19 mouse cellular contexts compared by ENCODE assay signal in the genomic region with DNA sequence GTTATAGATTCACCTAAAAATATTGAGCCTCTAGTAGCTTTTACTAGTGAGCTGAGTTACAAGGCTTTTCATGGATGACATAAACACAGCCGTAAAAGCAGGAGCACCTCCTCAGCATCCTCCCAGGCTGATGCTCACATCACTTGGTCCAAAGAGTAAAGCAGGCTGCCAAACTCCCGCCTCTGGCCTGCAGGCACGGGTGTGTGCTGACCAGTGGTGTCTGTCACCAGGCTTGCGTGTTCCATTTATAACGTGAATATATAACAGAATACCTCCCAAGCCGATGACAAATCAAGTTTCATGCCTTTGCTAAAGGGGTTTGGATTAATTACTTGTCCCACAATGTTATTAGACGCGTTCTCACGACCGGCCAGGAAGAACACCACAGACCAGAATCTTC.
DNase-seq lines count a peak whose midpoint lies in the region; ATAC-seq and TF ChIP-seq lines count a peak whose summit lies in the region.
"Had no signal": no experiment of that assay in that cellular context is flagged by ENCODE, and none has a peak within 500 bp of the region (broad histone marks: within the 10 kb centered on the region; RNA-seq: fewer than 3 reads in every experiment).

No protein-coding gene starts in this region.

- no peak overlapping the region for H3K9ac ChIP-seq in heart, embryonic 11.5 days (ENCODE audit: low read depth, low read length)

- 93% methylated on average over 10 of the region's 10 CpGs for WGBS in heart, embryonic 11.5 days (ENCODE audit: insufficient replicate concordance)

- CTCF ChIA-PET in Patski (lab: Charles Lee) = no interaction called here

- no peak for ATAC-seq in heart, embryonic 11.5 days (replicated peaks; ENCODE audit: insufficient number of reproducible peaks, low FRiP score, low TSS enrichment)
- ATAC-seq in Patski = peak; percentile 54
- ATAC-seq: activated CD4-positive, CD25-positive, alpha-beta regulatory T cell, adult 4 months; CD4-positive, CD25-positive, alpha-beta regulatory T cell, adult 4 months had no signal

- DNase-seq in heart, adult 11 months = peak; percentile 17
- peak; percentile 59 for DNase-seq in Patski (ENCODE audit: low read depth, low spot score)
- no peak for DNase-seq in left cerebral cortex, adult 8-10 months (ENCODE audit: low spot score in 2 of 2)
- DNase-seq: adrenal gland, adult 2 months; adrenal gland, adult 8-10 months; adrenal gland, postnatal 10 days; adrenal gland, postnatal 14 days; adrenal gland, postnatal 25 days; adrenal gland, postnatal 36 days; B cell, adult 2 months; cerebellum, adult 11 months; cerebellum, adult 11-12 months; cerebellum, adult 18-20 months; cerebellum, adult 2 months had no signal

- in situ Hi-C loops in Patski (cut with MboI; ENCODE audit: low pct_unique_long_range_greater_than_20kb) = no loop called here

- POLR2A ChIA-PET in Patski (lab: Charles Lee) = no interaction called here

- TF ChIP-seq CTCF in Patski (IDR thresholded peaks at IDR 0.05) = no peak

- H3K4me2 ChIP-seq in heart, embryonic 11.5 days = no peak overlapping the region

- H3K27ac ChIP-seq in heart, embryonic 11.5 days (ENCODE audit: low read depth, low read length) = no peak overlapping the region

- no peaks in the 10 kb centered on the region for H3K4me1 ChIP-seq in heart, embryonic 11.5 days (ENCODE audit: control insufficient read depth, insufficient read depth, low read length)

- H3K36me3 ChIP-seq in heart, embryonic 11.5 days (ENCODE audit: control insufficient read depth, insufficient read depth, low read length) = no peaks in the 10 kb centered on the region
- H3K36me3 ChIP-seq: G1E had no signal

- no peak overlapping the region for H3K4me3 ChIP-seq in heart, embryonic 11.5 days (ENCODE audit: low read depth, low read length)

- H3K27me3 ChIP-seq in heart, embryonic 11.5 days (ENCODE audit: control insufficient read depth, insufficient read depth, low read length) = no peaks in the 10 kb centered on the region
- no peaks in the 10 kb centered on the region for H3K27me3 ChIP-seq in Patski
- H3K27me3 ChIP-seq: CH12.LX had no signal

- no peaks in the 10 kb centered on the region for H3K9me3 ChIP-seq in heart, embryonic 11.5 days (replicated peaks; ENCODE audit: control insufficient read depth, low read length)

Comparison
In these comparisons a context has a peak if more than half of its experiments do, and no peak if none do; other contexts are left out.
1. DNase-seq: peak in heart, adult 11 months (single experiment) and Patski (single experiment); none in left cerebral cortex, adult 8-10 months (0 of 2).